Mouse (Mus musculus): ENCODE results near the gene Pfdn6. TPM values are rescaled to one million over a fixed set of nuclear protein-coding genes. Genes with fewer than 3 reads are reported as not detected.

Gene Pfdn6
- total and polyA plus RNA-seq, 3 experiments, result 75.3 to 373 (median 141) TPM

- peaks cover 67% of the 10 kb centered on the region for H3K36me3 ChIP-seq (replicated peaks)
- H3K4me1 ChIP-seq (ENCODE audit: insufficient read depth, low read depth, low read length), result peaks cover 84% of the 10 kb centered on the region
These were observed 23.1 kb downstream of the Pfdn6 start for GRCm38 (mm10) chr17:33916847-33917655.

GRCm38 (mm10) chr17:33916294-33916693 lies 23.8 kb downstream of the Pfdn6 start:
- peaks cover 85% of the 10 kb centered on the region for H3K4me1 ChIP-seq (ENCODE audit: insufficient read depth, low read depth, low read length)

More at GRCm38 (mm10) chr17:33916847-33917655, 23.1 kb downstream of the Pfdn6 start:
- DNase-seq (ENCODE audit: low spot score) (no peak), ATAC-seq (ENCODE audit: extremely low read depth, insufficient number of reproducible peaks, low FRiP score, poor library complexity, severe bottlenecking) (no peak)
- TF ChIP-seq TAL1 (conservative IDR thresholded peaks at IDR 0.05; ENCODE audit: low read depth, low read length) (no peak), GATA1 (IDR thresholded peaks at IDR 0.05; ENCODE audit: borderline replicate concordance, low read length) (no peak), GATA2 (IDR thresholded peaks at IDR 0.05; ENCODE audit: borderline replicate concordance, low read depth, low read length) (no peak), CTCF (IDR thresholded peaks at IDR 0.05; ENCODE audit: low read depth, low read length) (no peak), POLR2AphosphoS5 (IDR thresholded peaks at IDR 0.05; ENCODE audit: insufficient replicate concordance, low read depth, low read length) (no peak)
- H3K4me3 ChIP-seq (ENCODE audit: low read depth, low read length), result peak overlapping the region; percentile 70
- peaks cover 19% of the 10 kb centered on the region for H3K9me3 ChIP-seq (replicated peaks)
- H3K27me3 ChIP-seq (ENCODE audit: insufficient read depth, low read length), result no peaks in the 10 kb centered on the region

GRCm38 (mm10) chr17:33915671-33916250 lies 24.4 kb downstream of the Pfdn6 start, which contains the start of the genes Tapbp and Zbtb22:
Gene Tapbp (plus strand): TSS chr17:33915899.
Gene Zbtb22 (plus strand): TSS chr17:33915904.
- peaks cover 85% of the 10 kb centered on the region for H3K4me1 ChIP-seq (ENCODE audit: insufficient read depth, low read depth, low read length)
- H3K36me3 ChIP-seq (replicated peaks), result peaks cover 67% of the 10 kb centered on the region
- no peaks in the 10 kb centered on the region for H3K27me3 ChIP-seq (ENCODE audit: insufficient read depth, low read length)
- peak; percentile 95 for DNase-seq (ENCODE audit: low spot score)
- H3K4me3 ChIP-seq (ENCODE audit: low read depth, low read length), result peak within 1 kb of the TSS; percentile 70
- peak; percentile 71 for ATAC-seq (ENCODE audit: extremely low read depth, insufficient number of reproducible peaks, low FRiP score, poor library complexity, severe bottlenecking)
- no peak for TF ChIP-seq CTCF (IDR thresholded peaks at IDR 0.05; ENCODE audit: low read depth, low read length)
- TF ChIP-seq POLR2AphosphoS5 (IDR thresholded peaks at IDR 0.05; ENCODE audit: insufficient replicate concordance, low read depth, low read length), result no peak
- TF ChIP-seq GATA2 (IDR thresholded peaks at IDR 0.05; ENCODE audit: borderline replicate concordance, low read depth, low read length), result no peak
- no peak for TF ChIP-seq GATA1 (IDR thresholded peaks at IDR 0.05; ENCODE audit: borderline replicate concordance, low read length)
- TF ChIP-seq TAL1 (conservative IDR thresholded peaks at IDR 0.05; ENCODE audit: low read depth, low read length), result no peak
- peaks cover 19% of the 10 kb centered on the region for H3K9me3 ChIP-seq (replicated peaks)

More at GRCm38 (mm10) chr17:33916294-33916693, 23.8 kb downstream of the Pfdn6 start:
- ATAC-seq (ENCODE audit: extremely low read depth, insufficient number of reproducible peaks, low FRiP score, poor library complexity, severe bottlenecking) (no peak), DNase-seq (ENCODE audit: low spot score) (peak; percentile 73)
- Histone ChIP-seq H3K27me3 (ENCODE audit: insufficient read depth, low read length) (no peaks in the 10 kb centered on the region), H3K4me3 (ENCODE audit: low read depth, low read length) (peak overlapping the region; percentile 70), H3K36me3 (replicated peaks) (peaks cover 67% of the 10 kb centered on the region), H3K9me3 (replicated peaks) (peaks cover 19% of the 10 kb centered on the region)
- TF ChIP-seq CTCF (IDR thresholded peaks at IDR 0.05; ENCODE audit: low read depth, low read length), result no peak
- TF ChIP-seq GATA1 (IDR thresholded peaks at IDR 0.05; ENCODE audit: borderline replicate concordance, low read length), result no peak
- no peak for TF ChIP-seq POLR2AphosphoS5 (IDR thresholded peaks at IDR 0.05; ENCODE audit: insufficient replicate concordance, low read depth, low read length)
- no peak for TF ChIP-seq GATA2 (IDR thresholded peaks at IDR 0.05; ENCODE audit: borderline replicate concordance, low read depth, low read length)

- Histone ChIP-seq H3K4me1 (ENCODE audit: insufficient read depth, low read depth, low read length) (peaks cover 85% of the 10 kb centered on the region), H3K27me3 (ENCODE audit: insufficient read depth, low read length) (no peaks in the 10 kb centered on the region), H3K9me3 (replicated peaks) (peaks cover 19% of the 10 kb centered on the region), H3K4me3 (ENCODE audit: low read depth, low read length) (peak overlapping the region; percentile 67; the same call in 1 of the 2 replicates), H3K36me3 (replicated peaks) (peaks cover 73% of the 10 kb centered on the region)
- ATAC-seq (ENCODE audit: extremely low read depth, insufficient number of reproducible peaks, low FRiP score, poor library complexity, severe bottlenecking) (no peak), DNase-seq (ENCODE audit: low spot score) (no peak)
- TF ChIP-seq POLR2AphosphoS5 (IDR thresholded peaks at IDR 0.05; ENCODE audit: insufficient replicate concordance, low read depth, low read length) (no peak), CTCF (IDR thresholded peaks at IDR 0.05; ENCODE audit: low read depth, low read length) (no peak), GATA1 (IDR thresholded peaks at IDR 0.05; ENCODE audit: borderline replicate concordance, low read length) (no peak), GATA2 (IDR thresholded peaks at IDR 0.05; ENCODE audit: borderline replicate concordance, low read depth, low read length) (no peak), TAL1 (conservative IDR thresholded peaks at IDR 0.05; ENCODE audit: low read depth, low read length) (no peak)
These were observed 25.2 kb downstream of the Pfdn6 start for GRCm38 (mm10) chr17:33914969-33915391.

- Histone ChIP-seq H3K4me1 (ENCODE audit: insufficient read depth, low read depth, low read length) (peaks cover 78% of the 10 kb centered on the region), H3K9me3 (replicated peaks) (peaks cover 19% of the 10 kb centered on the region), H3K4me3 (ENCODE audit: low read depth, low read length) (peak overlapping the region; percentile 8; the same call in 1 of the 2 replicates), H3K27me3 (ENCODE audit: insufficient read depth, low read length) (no peaks in the 10 kb centered on the region), H3K36me3 (replicated peaks) (peaks cover 73% of the 10 kb centered on the region)
- DNase-seq (ENCODE audit: low spot score) (no peak), ATAC-seq (ENCODE audit: extremely low read depth, insufficient number of reproducible peaks, low FRiP score, poor library complexity, severe bottlenecking) (no peak)
- no peak for TF ChIP-seq CTCF (IDR thresholded peaks at IDR 0.05; ENCODE audit: low read depth, low read length)
- no peak for TF ChIP-seq GATA2 (IDR thresholded peaks at IDR 0.05; ENCODE audit: borderline replicate concordance, low read depth, low read length)
- TF ChIP-seq TAL1 (conservative IDR thresholded peaks at IDR 0.05; ENCODE audit: low read depth, low read length), result no peak
- TF ChIP-seq POLR2AphosphoS5 (IDR thresholded peaks at IDR 0.05; ENCODE audit: insufficient replicate concordance, low read depth, low read length), result no peak
- TF ChIP-seq GATA1 (IDR thresholded peaks at IDR 0.05; ENCODE audit: borderline replicate concordance, low read length), result no peak
These were observed 26.2 kb downstream of the Pfdn6 start for GRCm38 (mm10) chr17:33913905-33914304.

GRCm38 (mm10) chr17:33913264-33913663 lies 26.9 kb downstream of the Pfdn6 start:
- no peak for DNase-seq (ENCODE audit: low spot score)
- ATAC-seq (ENCODE audit: extremely low read depth, insufficient number of reproducible peaks, low FRiP score, poor library complexity, severe bottlenecking), result no peak
- Histone ChIP-seq H3K4me1 (ENCODE audit: insufficient read depth, low read depth, low read length) (peaks cover 78% of the 10 kb centered on the region), H3K9me3 (replicated peaks) (peaks cover 16% of the 10 kb centered on the region), H3K27me3 (ENCODE audit: insufficient read depth, low read length) (no peaks in the 10 kb centered on the region), H3K36me3 (replicated peaks) (peaks cover 66% of the 10 kb centered on the region), H3K4me3 (ENCODE audit: low read depth, low read length) (no peak overlapping the region; the same call in 1 of the 2 replicates)
- TF ChIP-seq GATA2 (IDR thresholded peaks at IDR 0.05; ENCODE audit: borderline replicate concordance, low read depth, low read length) (no peak), POLR2AphosphoS5 (IDR thresholded peaks at IDR 0.05; ENCODE audit: insufficient replicate concordance, low read depth, low read length) (no peak), TAL1 (conservative IDR thresholded peaks at IDR 0.05; ENCODE audit: low read depth, low read length) (no peak), CTCF (IDR thresholded peaks at IDR 0.05; ENCODE audit: low read depth, low read length) (no peak), GATA1 (IDR thresholded peaks at IDR 0.05; ENCODE audit: borderline replicate concordance, low read length) (no peak)
